Mouse (Mus musculus): ENCODE measurements at regions not wholly inside any gene's neighbourhood (a gene's known extent, or its start where the extent isn't known, plus 50 kb on each side); places are given as distances from the start of the nearest gene placed in this dataset.

GRCm38 (mm10) chr13:53522807-53523206 is 49.9 kb upstream of the Msx2 start:
- WGBS: 39% methylated on average over 5 of the region's 5 CpGs
- no peak overlapping the region for H3K4me3 ChIP-seq

More at GRCm38 (mm10) chr13:53522807-53523206, 49.9 kb upstream of the Msx2 start:
- H3K27me3 ChIP-seq (ENCODE audit: control insufficient read depth, insufficient read depth, low read length): no peaks in the 10 kb centered on the region
- no peaks in the 10 kb centered on the region; the same call in 1 of the 2 replicates for H3K4me1 ChIP-seq (ENCODE audit: control insufficient read depth, insufficient read depth, low read length)
- H3K36me3 ChIP-seq (ENCODE audit: control insufficient read depth, insufficient read depth, low read length): no peaks in the 10 kb centered on the region
- no peak for TF ChIP-seq EP300 (IDR thresholded peaks at IDR 0.05; ENCODE audit: insufficient read depth, low read depth, low read length)
- no peak for TF ChIP-seq POLR2A (IDR thresholded peaks at IDR 0.05; ENCODE audit: insufficient read depth, low read depth, low read length)
- no peak for TF ChIP-seq CTCF (IDR thresholded peaks at IDR 0.05)
- no peak overlapping the region for H3K9ac ChIP-seq (ENCODE audit: low read depth, low read length)
- DNase-seq: no peak
- H3K27ac ChIP-seq: no peak overlapping the region
- intact Hi-C loops (cut with DNase I): no loop called here
- no peaks in the 10 kb centered on the region for H3K79me2 ChIP-seq (replicated peaks; ENCODE audit: control insufficient read depth, insufficient read depth, low read length)

All from heart, adult 2 months (tissue).